Mouse (Mus musculus) heart, adult 2 months (tissue): Measurements from ENCODE around the gene Snrnp35. TPM values are rescaled to one million over a fixed set of nuclear protein-coding genes. Genes with fewer than 3 reads are reported as not detected.

Source experiments
- DNase-seq, 2 experiments: peaks; one replicate each; pipeline ENCODE4 v3.0.0; 2021
- H3K27ac ChIP-seq: fragments of 200-600 bp; 2 replicates; pipeline ENCODE4 v1.8.1; 2022
- H3K27me3 ChIP-seq: fragments of 200-500 bp; 2 replicates; pipeline ENCODE4 v1.6.1; 2012; ENCODE audit warnings: mild to moderate bottlenecking, low read length, inconsistent platforms, mixed read lengths; ENCODE audit not compliant: control insufficient read depth, insufficient read depth
- H3K36me3 ChIP-seq: fragments of 200-500 bp; 2 replicates; pipeline ENCODE4 v1.6.1; 2012; ENCODE audit warnings: low read length, inconsistent platforms; ENCODE audit not compliant: control insufficient read depth, insufficient read depth
- H3K4me1 ChIP-seq: fragments of 200-500 bp; 2 replicates; pipeline ENCODE4 v1.6.1; 2011; ENCODE audit warnings: low read length; ENCODE audit not compliant: control insufficient read depth, insufficient read depth
- H3K4me3 ChIP-seq: fragments of 200-600 bp; 2 replicates; pipeline ENCODE4 v1.8.1; 2022
- H3K79me2 ChIP-seq: fragments of 200-500 bp; replicated peaks from 2 replicates; pipeline ENCODE4 v1.6.1; 2012; ENCODE audit warnings: mild to moderate bottlenecking, inconsistent platforms, low read length, moderate library complexity, mixed read lengths; ENCODE audit not compliant: control insufficient read depth, insufficient read depth
- H3K9ac ChIP-seq: fragments of 200-500 bp; 2 replicates; pipeline ENCODE4 v1.6.1; 2012; ENCODE audit warnings: low read depth, mild to moderate bottlenecking, control low read depth, inconsistent platforms, low read length, mixed read lengths
- CTCF ChIP-seq: fragments of 200-600 bp; IDR thresholded peaks from 2 replicates; pipeline ENCODE4 v1.8.1; 2022; ENCODE audit warnings: antibody characterized with exemption, mild to moderate bottlenecking, moderate library complexity
- EP300 ChIP-seq: fragments of 200-500 bp; IDR thresholded peaks from 2 replicates; pipeline ENCODE4 v1.6.1; 2011; ENCODE audit warnings: low read depth, low read length, control low read depth; ENCODE audit not compliant: insufficient read depth
- POLR2A ChIP-seq: fragments of 200-500 bp; IDR thresholded peaks from 2 replicates; pipeline ENCODE4 v1.6.1; 2011; ENCODE audit warnings: mild to moderate bottlenecking, low read depth, low read length, control low read depth; ENCODE audit not compliant: insufficient read depth
- WGBS: fragments of 180-500 bp; shearing (Covaris S2); methylation state at CpG from one replicate; pipeline ENCODE4 v1.1.7; 2018; 5-methylcytosine and 5-hydroxymethylcytosine counted together
- intact Hi-C: fragments of 180-260 bp; cut with DNase I; formaldehyde crosslinking; loops from one replicate; pipeline ENCODE4 v1.15.1; 2025
- polyA plus RNA-seq: library from polyadenylated mRNA; depleted of rRNA; stranded (reverse); fragments of >200 nt; gene quantifications from 2 replicates; pipeline ENCODE4 v1.2.3, GENCODE M21; 2012
- total RNA-seq, 2 experiments: library from RNA; stranded (reverse); gene quantifications; 2 replicates each; pipeline ENCODE4 v1.2.3; 2021

The Snrnp35 gene
- total and polyA plus RNA-seq, 3 experiments, result 2.4 to 14.5 (median 10.5) TPM

GRCm38 (mm10) chr5:124529697-124530096 lies 46.8 kb downstream of the Snrnp35 start:
- WGBS, result 15% methylated on average over 8 of the region's 8 CpGs
- Histone ChIP-seq H3K79me2 (peaks cover 3% of the 10 kb centered on the region), H3K4me3 (peak overlapping the region; percentile 89), H3K4me1 (no peaks in the 10 kb centered on the region; the same call in none of the 2 replicates), H3K36me3 (peaks cover 4% of the 10 kb centered on the region; the same call in 1 of the 2 replicates), H3K9ac (peak overlapping the region; percentile 92), H3K27ac (peak overlapping the region; percentile 96), H3K27me3 (no peaks in the 10 kb centered on the region)
- intact Hi-C loops, result loop anchor here (2.0 kb wide), 2 partner anchors 19 to 31 kb away; no protein-coding TSS in a partner anchor
- no peak for TF ChIP-seq CTCF
- TF ChIP-seq POLR2A, result no peak
- TF ChIP-seq EP300, result no peak
- DNase-seq, result peak; percentile 44 to 63

GRCm38 (mm10) chr5:124530655-124531582 lies 48.0 kb downstream of the Snrnp35 start, which contains the start of gene Rilpl1:
Rilpl1 (minus strand) TSS chr5:124531391.
- under 1% methylated on average over 93 of the region's 96 CpGs for WGBS
- Histone ChIP-seq H3K36me3 (peaks cover 4% of the 10 kb centered on the region; the same call in 1 of the 2 replicates), H3K4me3 (peak within 1 kb of the TSS; percentile 89), H3K27me3 (no peaks in the 10 kb centered on the region), H3K79me2 (peaks cover 3% of the 10 kb centered on the region), H3K4me1 (no peaks in the 10 kb centered on the region; the same call in none of the 2 replicates), H3K9ac (peak within 1 kb of the TSS; percentile 92), H3K27ac (peak within 1 kb of the TSS; percentile 96)
- TF ChIP-seq EP300 (no peak), POLR2A (peak; percentile 56), CTCF (0 out of 2 replicates have a peak, but pooled peaks have one; percentile 17)
- intact Hi-C loops, result no loop called here
- DNase-seq, result peak; percentile 91 to 92

- no peak for DNase-seq
- TF ChIP-seq POLR2A (no peak), CTCF (no peak), EP300 (no peak)
- peak overlapping the region; percentile 92 for H3K9ac ChIP-seq
- H3K4me1 ChIP-seq, result no peaks in the 10 kb centered on the region; the same call in none of the 2 replicates
- intact Hi-C loops, result no loop called here
- no peaks in the 10 kb centered on the region for H3K79me2 ChIP-seq
- H3K27ac ChIP-seq, result peak overlapping the region; percentile 96
- no peaks in the 10 kb centered on the region for H3K27me3 ChIP-seq
- 12% methylated on average over 14 of the region's 14 CpGs for WGBS
- H3K4me3 ChIP-seq, result peak overlapping the region; percentile 89
- peaks cover 4% of the 10 kb centered on the region; the same call in 1 of the 2 replicates for H3K36me3 ChIP-seq
Observed at GRCm38 (mm10) chr5:124531583-124531930, 48.6 kb downstream of the Snrnp35 start.

- H3K4me1 ChIP-seq, result peaks cover 2% of the 10 kb centered on the region
- TF ChIP-seq POLR2A (no peak), CTCF (no peak), EP300 (no peak)
Observed at GRCm38 (mm10) chr5:124532451-124532850, 49.5 kb downstream of the Snrnp35 start.

GRCm38 (mm10) chr5:124535016-124535415 lies 52.1 kb downstream of the Snrnp35 start:
- Histone ChIP-seq H3K79me2 (no peaks in the 10 kb centered on the region), H3K27me3 (no peaks in the 10 kb centered on the region), H3K9ac (no peak overlapping the region), H3K4me1 (peaks cover 2% of the 10 kb centered on the region; the same call in 1 of the 2 replicates), H3K27ac (no peak overlapping the region), H3K4me3 (no peak overlapping the region), H3K36me3 (no peaks in the 10 kb centered on the region)
- intact Hi-C loops, result no loop called here
- no peak for DNase-seq
- WGBS, result 47% methylated on average over 5 of the region's 5 CpGs
- TF ChIP-seq POLR2A (no peak), EP300 (no peak), CTCF (no peak)

More at GRCm38 (mm10) chr5:124532451-124532850, 49.5 kb downstream of the Snrnp35 start:
- Histone ChIP-seq H3K27ac (peak overlapping the region; percentile 96), H3K79me2 (no peaks in the 10 kb centered on the region), H3K4me3 (no peak overlapping the region), H3K27me3 (no peaks in the 10 kb centered on the region), H3K36me3 (no peaks in the 10 kb centered on the region), H3K9ac (no peak overlapping the region)
- WGBS, result 24% methylated on average over 7 of the region's 7 CpGs
- intact Hi-C loops, result no loop called here
- no peak for DNase-seq
